Mouse (Mus musculus) frontal cortex, postnatal 14 days (tissue): ENCODE measurements around the gene Zfp740.

Experiments
- DNase-seq, 2 experiments: peaks; one replicate each; pipeline ENCODE4 v3.0.0; 2022; ENCODE audit warnings: low spot score in 2 of 2

Zfp740 gene

DNA sequence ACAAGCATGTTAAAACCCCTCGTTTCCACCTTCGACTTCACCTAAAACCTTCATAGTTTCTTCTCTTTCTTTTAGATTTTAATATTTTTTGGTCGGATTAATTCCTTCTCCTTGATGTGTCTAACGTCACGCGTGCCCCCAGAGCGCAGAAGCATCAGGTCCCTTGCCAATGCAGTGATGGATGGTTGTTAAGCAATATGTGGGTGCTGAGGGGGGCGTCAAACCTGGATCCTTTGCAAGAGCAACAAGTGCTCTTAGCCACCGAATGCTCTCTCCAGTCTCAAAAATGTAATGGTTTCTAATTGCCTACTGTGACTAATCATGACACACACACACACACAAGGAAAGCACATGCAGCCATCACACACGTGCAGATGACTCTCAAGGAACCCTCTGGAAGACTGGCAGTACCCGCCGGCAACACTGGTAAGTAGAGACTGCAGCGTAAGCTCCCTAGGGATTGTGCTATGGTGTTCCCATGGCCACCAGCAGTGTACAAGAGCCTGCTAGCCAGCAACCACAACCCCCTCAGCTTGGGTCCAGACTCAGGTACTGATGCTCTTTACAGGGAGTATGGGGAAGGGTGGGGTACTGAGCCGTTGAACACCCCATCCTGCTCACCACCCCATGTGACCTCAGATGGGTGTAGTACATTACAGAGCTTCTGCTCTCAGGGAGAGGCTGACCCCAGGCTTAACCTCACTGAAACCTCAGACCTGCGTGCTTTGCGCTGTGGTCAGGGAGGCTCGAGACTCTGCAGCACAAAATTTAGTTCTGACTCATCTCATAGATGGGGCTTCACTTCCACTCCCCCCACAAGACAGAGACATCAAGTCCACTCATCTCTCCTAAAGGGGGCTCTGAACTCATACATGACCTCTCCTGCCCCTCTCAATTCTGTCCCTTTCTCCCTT is 27.6 kb downstream of the Zfp740 start:
- no peak for DNase-seq

DNA sequence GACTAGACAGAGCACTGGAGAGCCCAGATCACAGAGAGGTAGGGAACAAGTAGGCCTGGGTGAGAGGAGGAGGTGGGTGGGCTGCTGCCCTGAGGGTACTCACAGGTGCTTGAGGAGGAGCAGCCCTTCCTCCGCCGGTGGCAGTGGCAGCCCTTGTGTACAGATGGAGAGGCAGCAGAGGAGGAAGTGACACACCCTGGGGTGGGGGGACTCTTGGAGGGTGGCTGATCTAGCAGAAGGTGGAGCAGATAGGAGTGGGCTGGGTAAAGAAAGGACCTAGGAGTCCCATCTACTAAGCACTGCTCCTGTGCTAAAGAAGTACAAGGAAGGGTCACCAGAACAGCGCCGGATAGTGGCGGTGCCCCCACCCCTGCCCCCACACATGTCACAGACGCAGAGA is 28.7 kb downstream of the Zfp740 start, which contains the start of gene Itgb7:
TSS of gene Itgb7 (minus strand) at position 197 of the 400 bp plus-strand sequence.
- DNase-seq: no peak

DNA sequence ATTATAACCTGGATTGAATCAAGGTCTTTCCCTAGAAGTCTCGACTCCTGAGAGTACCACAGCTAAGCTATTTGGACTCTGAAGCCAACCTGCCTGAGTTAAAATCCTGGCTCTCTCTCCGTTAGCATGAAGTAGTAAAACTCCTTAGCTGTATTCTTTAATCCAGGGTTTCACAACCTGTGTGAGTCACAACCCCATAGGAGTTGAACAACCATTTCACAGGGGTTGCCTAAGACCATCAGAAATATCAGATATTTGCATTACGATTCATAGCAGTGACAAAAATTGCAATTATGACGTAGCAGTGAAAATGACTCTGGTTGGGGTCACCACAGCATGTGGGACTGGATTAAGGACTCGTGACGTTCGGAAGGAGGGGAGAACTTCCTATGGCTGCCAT is 29.7 kb downstream of the Zfp740 start:
- DNase-seq: no peak

DNA sequence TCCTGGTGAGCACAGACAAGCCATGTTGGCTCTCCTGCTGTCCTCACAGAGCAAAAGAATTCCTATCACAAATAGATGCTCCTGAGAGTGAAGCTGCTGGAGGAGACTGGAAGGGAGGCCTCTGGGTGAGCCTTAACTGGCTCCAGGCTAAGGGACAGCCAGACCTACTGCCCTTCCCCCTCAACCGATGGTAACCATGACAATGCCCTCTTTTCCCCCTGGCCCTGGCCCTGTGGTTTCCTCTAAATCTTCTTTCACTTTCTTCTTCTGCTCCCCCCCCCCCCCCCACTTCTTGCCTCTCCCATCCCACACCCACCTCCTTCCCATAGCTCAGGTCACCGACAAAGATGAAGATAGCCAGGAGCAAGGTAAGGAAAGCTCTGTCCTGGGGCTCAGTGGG is 30.8 kb downstream of the Zfp740 start:
- no peak for DNase-seq

DNA sequence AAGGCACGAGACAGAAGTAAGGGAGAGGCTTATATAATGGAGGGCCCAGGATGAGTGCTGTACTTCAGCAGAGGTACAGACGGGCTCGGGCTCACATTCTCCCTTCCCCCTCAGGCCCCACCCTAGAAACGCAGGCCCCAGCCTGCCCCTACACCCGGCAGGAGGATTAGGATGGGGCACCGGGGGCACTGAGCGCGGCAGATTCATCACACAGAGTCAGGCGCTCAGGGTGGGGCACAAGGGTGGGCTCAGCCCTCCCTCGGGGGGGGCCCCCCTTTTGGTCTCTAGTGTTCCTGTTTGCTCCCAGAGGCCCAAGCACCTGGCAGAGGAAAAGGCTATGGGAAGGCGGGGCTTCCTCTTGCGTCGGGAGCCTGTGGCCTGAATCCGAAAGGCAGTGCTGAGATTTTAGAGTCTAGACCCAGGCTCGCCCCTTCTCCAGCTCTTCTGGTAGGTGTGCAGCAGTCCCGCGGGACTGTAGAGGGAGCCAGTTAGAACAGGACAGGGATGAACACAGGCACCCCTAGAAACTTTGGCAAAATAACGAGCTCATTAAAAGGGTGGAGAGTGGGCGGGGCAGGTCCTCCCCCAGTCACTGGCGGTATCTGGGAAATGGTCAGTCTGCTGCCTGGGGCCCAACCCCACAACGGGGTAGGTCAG is 32.5 kb downstream of the Zfp740 start:
- no peak for DNase-seq

DNA sequence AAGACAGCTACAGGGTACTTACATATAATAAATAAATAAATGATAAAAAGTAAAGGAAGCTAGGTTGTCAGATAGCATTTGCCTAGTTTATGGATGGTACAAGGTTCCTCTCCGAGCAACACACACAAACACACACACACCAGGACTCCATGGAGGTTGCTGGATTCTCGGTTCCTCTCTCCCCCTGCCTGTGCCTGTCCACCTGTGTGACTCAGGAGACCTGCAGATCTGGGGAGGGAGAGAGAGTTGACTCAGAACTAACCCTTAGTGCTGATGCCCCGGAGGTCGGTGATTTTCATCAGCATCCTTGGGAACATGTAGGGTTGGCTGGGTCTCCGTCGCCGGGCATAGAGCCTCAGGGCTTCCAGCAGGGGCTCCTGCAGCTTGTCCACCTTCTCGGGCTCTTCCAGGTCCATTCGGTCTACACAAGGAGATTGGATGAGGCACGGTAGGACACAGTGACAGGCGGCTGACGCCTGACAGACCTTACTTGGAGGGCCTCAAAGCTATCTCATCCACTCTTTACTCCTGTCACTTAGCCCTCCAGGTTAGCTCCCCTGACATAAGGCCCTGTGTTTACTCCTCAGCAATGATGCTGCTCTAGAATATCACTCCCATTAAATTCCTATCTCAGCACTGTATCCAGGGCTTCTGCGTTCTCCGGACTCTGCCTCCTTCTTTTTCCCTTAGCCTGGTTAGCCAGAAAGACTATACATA is 35.7 kb downstream of the Zfp740 start:
- DNase-seq: no peak

DNA sequence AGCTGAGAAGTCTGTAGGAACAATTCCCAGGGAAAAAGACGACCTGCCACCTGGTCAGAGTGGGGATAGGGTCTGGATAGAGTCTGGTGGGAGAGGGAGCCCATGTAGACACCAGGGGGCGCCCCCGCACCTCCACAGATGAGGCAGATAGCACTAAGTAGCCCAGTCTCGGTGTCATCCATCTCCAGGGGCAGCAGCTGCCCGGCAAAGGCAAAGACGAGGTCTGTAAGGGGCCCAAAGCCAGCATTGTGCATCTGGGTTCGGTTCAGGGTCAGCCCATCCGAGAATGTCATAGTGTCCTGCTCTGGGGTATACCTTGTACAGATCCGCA is 36.2 kb downstream of the Zfp740 start:
- DNase-seq: peak; percentile 48 to 63

DNA sequence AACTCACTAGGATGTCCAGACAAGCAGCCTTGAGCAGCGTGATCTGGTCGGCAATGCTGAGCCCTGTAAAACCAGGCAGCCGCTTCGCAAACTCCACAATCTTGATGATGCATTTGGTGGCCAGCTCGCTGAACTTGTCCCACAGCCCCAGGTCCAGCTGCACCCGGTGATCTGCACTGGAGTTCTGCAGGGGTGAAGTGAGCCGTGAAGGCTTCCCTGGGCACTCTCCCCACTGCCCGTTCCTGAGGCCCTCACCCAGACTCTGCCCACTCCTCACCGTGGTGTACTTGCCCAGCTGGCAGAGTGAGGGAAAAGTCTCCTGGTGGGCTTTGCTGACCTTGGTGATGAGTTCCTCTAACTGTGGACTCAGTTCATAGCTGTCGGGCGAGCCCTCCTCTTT is 36.8 kb downstream of the Zfp740 start:
- no peak for DNase-seq

DNA sequence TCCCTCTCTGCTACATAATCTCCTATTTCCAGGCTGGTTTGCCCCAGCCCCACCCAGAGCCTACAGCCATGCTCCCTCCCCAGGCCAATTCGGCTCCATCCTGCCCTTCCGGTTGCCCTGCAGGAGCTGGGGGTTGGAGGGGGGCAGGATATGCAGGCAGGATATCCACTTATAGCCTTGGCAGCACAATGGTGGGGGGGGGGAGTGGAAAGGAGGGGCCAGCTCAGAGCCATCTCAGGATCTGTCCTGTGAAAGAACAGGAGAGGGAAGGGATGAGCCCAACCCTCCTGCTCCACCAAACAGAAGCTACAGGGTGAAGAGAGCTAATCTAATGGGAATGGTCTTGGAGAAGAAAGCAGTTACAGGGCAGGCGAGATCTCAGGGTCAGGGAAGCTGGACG is 37.6 kb downstream of the Zfp740 start:
- DNase-seq: no peak

DNA sequence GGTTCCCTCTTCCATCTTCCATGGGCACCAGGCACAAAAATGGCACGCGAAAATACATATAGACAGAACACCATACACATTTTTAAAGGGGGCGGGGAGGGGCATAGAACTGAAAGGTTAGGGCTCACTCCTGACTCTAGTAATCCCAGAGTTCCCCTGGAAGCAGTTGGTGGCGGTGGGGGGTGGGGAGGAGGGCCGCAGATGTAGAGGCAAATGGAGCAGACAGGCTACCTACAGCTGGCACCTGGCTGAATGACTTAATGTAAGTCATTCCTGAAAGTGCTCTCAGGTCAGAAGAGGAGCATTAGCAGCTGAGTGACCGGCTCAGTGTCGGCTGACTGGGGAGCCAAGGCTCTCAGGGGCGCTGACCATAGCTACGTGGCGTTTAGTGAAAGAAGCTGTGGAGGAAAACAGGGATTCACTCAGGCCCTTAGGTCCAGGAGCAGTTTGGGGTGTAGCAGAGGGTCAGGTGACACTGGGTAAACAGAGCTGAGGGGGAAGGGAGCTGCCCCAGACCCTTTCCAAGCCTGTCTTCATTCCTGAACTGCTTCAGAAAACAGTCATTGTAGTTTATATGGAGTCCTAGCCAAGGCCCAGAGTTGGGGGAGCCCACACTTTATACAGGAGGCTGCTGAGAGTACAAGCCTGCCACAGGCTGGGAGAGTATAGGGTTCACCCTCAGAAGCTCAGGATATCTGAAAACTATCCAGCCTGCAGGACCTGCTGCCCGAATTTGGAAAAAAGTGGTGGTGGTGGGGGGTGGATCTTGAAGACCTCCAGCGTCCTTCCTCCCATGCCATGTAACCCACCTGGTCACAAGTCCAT is 39.6 kb downstream of the Zfp740 start:
- no peak for DNase-seq

DNA sequence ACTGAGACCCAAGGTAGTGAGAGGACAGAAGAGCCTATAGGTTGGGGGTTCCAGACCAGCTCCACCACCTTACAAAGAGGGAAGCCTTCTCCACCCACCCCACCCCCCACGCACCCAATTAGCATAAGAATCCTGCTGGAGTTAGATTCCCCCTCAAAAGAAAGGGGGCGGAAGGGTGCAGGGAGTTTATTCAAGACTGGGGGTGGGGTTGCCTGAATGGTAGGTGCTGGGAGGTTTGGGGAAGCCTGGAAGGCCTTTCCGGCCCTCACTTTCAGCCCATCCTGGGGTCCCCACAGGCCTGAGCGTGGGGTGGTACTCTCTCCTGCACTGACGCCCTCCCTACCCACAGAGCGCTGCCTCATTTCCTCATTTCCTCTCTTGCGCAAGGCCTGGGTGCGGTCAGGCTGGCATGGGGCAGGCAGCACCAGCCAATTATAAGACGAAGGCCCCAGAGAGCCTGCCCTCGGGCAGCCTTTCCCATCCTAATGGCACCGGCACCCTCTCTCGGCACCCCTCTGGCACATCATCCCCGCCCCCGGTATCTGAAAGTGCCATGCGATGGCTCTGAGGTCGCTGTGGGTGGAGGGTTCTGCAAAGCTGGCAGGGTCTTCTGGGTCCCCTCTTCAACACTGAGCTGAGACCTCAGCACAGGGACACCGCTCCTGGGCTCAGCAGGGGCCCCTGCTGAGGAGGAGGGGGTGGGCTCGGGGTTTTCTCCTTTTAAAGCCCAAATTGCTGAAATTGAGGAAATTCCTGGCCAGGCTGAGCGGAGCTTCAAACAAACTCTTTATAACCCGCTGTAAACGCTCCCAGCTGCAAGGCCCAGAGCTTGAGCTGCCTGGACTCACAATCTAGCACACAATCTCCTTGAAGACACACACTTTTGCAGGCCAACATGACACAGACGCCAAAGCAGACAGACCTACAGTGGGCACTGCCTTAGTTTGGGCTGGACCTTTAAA is 40.5 kb downstream of the Zfp740 start:
- DNase-seq: no peak

DNA sequence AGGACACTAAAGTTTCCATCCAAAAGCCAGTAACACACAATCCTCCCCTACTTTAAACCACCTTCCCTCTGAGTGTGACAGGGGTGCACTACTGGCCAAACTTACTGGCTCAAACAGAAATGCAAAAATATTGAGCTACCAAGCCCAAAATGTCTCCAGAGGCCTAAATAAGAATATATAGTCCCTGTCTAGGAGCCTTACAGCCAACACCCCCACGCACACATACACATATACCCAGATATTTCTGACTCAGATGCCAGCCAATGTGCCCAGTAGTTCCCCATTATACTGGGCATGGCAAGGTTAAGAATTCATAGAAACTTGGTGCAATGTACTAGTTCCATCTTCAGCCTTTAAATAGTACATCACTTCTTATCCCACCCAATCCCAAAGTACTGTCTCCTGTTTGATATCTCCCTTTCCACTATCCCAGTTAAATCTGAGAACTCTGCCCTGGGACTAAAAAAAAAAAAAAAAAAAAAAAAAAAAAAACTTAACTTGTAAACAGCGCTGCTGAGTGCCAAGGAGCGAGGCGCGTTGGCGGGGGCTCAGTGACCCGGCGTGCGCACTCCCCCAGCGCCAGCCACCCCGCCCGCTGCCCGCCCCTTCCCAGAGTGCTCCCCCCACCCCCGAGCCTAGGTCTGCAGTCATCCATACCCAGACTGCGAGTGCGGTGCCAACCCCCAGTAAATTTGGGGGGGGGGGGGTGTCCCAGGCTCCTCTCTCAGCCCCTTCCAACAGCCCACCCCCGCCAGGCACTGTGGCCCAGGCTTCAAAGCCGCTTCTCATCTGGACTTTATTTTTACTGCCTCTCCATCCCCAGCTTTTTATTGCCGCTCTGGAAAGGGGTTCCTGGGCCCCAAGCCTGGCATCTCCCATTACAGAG is 41.5 kb downstream of the Zfp740 start:
- DNase-seq: no peak

DNA sequence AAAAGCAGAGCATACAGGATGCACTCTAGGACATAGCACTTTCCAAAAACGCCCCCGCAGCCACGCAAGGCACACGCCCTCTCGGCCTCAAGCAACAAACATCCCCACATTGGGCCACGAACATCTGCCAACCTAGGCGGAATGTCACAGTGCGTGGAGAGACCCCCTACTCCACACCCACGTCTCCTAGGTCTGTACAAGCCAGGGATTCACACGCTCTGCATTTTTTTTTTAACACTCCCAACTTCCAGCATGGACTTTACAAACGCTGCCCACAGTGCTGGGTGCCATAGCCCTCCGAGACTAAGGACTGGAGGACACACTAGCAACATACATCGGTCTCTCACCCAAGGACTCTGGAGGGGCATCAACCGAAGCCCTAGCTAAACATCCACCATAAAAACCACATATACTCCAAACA is 42.4 kb downstream of the Zfp740 start:
- DNase-seq: no peak

DNA sequence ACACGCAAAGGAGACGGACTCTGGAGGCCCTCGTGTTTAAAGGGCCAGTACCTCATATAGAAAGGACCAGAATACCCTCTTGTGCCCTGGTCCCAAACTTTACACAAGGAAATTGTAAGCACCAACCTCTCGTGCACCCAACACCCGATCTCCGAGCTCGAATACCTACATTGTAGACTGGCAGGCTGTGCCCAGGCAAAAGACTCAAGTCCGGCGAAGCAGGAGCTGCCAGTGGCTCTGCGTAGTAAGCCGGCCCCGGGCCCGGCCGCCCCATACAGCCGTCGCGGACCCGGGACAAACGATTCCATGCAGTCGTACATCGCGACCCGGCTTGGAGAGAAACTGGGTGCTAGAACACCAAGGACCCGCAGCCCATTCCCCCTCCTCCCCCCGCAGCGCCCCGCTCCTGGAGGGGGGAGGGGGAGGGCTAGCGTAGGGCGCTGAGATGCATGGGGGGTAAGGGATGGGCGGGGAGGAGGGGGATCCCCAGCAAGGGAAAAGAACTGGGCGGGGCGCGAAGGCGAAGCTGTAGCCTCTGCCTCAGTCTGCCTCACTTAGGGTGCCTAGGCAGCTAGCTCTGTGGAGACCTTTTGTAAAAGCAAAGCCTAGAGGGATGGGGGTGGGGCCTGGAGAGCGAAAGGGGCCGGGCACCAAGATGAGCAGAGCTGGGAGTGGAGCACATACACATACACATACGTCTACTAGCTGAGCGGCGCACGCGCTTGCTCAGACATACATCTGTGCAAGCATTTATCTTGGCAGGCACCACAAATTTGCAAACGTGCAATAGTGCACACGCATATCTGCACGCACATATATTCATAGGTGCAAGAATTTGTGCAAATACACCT is 43.1 kb downstream of the Zfp740 start:
- DNase-seq: peak; percentile 63 to 65

DNA sequence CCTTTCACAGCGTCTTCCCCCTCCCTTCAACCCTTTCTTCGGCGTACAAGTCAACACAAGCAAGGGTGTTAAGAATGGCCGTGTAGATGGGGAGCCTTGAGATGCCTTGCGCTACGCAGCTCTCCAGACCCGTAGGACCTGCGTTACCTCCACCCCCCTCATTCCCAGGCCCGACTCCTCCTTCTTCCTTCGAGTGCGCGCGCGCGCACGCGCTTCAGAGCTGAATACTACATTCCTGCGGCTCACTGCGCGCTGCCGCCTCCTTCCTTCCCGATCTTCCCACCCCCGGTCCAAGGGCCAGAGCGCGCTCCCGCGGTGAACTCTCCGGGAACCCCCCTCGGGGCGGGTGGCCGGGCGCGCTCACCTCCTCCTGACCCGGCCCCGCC is 43.8 kb downstream of the Zfp740 start:
- peak; percentile 80 to 84 for DNase-seq

DNA sequence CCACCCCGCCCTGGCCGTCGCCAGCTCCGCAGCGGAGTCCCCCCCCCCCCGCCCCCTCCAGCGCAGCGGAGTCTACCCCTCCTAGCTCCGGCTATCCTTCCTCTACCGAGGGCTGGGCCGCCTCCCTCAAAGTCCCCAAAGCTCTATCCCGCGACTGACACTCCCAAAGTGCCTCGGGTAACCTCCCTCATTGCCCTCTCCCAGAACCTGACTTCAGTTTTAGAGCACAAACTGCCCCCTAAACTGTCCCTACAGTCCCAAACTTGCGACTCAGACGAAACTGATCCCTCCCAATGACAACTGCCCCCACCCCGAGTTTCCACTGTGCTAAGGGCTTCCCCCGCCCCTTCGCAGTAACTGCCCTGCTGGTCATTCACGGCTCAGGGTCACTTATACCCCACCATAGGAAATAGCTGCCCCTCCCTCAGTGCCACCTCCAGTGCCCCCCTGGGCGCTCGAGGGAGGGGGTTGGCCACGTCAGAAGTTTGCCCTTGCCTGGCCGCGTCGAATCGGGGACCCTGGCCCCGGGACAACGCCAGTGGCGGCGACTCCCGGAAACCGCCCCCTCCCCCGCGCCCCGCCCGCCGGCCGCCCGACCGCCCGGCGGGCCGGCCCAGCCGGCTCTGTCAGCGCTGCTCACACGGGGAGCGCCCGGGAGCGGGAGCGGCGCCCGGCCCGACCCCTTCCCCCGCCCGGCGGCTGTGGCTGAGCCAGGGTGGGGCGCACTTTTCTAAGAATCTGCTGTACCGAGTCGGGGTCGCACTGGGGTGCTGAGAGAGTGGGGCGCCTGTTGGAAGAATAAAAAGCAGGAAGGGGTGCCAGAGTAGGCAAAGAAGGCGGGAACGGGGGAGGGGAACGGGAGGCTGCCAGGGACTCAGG is 44.4 kb downstream of the Zfp740 start:
- no peak for DNase-seq

DNA sequence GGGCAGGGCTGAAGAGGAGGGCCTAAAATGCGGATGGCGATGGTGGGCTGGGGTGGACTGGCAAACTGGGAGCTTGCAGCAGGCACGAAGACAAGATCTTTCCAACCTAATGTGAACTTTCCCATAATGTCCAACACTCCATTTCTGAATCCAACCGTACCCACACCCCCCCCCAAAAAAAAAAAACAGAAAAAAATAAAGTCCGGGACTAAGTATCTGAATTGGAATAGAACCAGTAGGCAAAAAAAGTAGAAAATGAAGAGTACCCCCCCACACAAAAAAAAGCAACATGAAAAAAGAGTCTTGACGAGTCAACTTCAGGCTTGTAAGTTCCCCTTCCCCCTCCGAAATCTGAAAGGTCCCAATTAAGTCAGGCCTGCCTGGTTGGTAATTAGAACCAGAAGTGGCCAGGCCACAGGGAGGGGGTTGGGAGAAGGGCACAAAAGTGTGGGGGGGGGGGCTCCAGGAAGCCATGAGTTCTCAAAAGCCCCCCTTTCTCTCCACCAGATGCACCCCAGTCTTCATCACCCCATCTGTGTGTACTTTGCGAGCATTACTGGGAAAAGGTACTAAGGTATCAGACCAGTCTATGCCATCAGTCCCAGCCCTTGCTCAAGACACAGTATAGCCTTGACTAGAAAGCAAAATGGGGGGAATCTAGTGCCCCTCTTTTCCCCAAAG is 45.2 kb downstream of the Zfp740 start:
- DNase-seq: no peak
